Mouse (Mus musculus): ENCODE measurements around the gene Supt6. TPM values are rescaled to one million over a fixed set of nuclear protein-coding genes. Genes with fewer than 3 reads are reported as not detected.
A peak's percentile ranks its signal among the peaks of the same experiment; 100 is the strongest.
"Not testable (repeated sequence)": the region's sequence is repeated elsewhere in the genome, so short reads cannot be mapped to it uniquely, and the experiment has no call there.

Gene Supt6
- polyA plus RNA-seq, 1 experiment, result 17.4 TPM

DNA sequence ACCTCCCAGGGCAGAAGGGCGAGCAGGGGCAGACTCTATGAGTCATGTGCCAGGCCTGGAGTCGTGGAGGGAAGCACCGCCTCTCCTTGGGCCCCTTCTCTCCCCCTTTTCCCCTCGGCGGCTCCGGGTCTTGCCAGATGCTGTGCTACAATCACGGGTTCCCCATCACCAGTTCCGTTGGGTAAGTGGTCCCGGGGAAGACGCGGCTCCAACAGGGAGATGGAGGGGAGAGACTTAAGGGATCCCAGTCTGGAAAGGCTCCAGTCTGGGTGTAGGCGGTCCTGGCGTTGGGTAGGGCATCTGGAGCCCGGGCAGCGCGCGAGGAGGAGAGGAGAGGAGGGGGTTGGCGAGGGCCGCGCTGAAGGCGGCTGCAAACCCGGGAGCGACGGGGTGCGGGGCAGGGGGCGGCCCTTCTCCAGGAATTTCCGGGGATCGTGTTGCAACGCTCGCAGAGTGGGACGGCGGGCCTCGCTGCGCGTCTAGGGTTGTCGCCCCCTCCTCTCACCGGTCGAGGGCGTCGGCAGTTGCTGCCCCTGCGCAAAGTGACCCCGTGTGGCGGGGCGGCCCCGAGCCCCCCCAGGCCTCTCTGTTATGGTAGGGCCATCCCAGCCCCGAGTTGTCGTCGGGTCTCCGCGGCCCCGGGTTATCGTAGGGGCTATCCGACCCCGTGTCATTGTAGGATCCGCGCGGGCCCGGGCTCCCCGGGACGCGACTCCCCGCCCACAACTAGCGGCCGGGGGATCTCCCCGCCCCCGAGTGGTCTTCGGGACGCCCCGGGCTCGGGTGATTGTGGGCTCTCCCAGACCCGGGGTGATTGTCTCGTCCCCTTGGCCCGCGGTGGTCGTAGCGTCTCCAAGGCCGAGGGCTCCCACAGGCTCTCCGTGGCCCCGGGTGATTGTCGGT, 57.2 kb downstream of the Supt6 start, which contains the start of gene Rab34:
Gene Rab34 (plus strand): TSS at position 100 of the 903 bp plus-strand sequence.
- 3% methylated on average over 80 of the region's 80 CpGs for WGBS
- no peak for DNase-seq (ENCODE audit: low read depth, low spot score)

DNA sequence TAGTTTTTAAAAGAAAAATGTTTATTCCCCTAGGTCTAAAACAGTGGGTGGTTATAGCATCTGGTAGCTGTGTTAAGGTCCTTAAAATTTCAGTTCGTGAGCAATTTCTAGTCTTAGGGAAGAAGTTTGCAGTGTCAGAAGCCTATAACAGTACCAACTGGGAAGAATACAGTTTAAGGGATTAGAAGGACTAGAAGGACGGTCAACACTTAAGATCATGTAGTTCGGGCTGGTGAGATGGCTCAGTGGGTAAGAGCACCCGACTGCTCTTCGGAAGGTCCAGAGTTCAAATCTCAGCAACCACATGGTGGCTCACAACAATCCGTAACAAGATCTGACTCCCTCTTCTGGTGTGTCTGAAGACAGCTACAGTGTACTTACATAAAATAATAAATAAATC, 61.1 kb downstream of the Supt6 start:
- 91% methylated on average over 6 of the region's 6 CpGs for WGBS
- not testable (repeated sequence) for DNase-seq (ENCODE audit: low read depth, low spot score)

DNA sequence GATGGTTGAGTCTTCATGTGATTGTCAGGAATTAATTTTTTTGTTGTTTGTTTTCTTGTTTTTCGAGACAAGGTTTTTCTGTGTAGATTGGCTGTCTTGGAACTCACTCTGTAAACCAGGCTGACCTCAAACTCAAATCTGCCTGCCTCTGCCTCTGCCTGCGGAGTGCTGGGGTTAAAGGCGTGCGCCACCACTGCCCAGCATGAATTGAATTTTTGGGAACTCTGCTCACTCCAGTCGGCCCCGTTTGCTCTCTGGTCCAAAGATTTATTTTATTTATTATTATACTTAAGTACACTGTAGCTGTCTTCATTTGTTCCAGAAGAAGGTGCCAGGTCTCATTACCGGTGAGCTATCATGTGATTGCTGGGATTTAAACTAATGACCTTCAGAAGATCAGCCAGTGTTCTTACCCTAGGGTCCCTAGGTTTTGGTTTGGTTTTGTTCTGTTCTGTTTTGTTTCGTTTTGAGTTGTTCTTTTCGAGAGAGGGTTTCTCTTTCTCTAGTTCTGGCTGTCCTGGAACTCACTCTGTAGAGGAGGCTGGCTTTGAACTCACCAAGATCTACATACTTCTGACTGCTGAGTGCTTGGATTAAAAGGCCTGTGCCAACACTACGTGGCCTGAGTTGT, 61.8 kb downstream of the Supt6 start:
- DNase-seq (ENCODE audit: low read depth, low spot score), result no peak
- WGBS, result 47% methylated on average over 10 of the region's 10 CpGs

DNA sequence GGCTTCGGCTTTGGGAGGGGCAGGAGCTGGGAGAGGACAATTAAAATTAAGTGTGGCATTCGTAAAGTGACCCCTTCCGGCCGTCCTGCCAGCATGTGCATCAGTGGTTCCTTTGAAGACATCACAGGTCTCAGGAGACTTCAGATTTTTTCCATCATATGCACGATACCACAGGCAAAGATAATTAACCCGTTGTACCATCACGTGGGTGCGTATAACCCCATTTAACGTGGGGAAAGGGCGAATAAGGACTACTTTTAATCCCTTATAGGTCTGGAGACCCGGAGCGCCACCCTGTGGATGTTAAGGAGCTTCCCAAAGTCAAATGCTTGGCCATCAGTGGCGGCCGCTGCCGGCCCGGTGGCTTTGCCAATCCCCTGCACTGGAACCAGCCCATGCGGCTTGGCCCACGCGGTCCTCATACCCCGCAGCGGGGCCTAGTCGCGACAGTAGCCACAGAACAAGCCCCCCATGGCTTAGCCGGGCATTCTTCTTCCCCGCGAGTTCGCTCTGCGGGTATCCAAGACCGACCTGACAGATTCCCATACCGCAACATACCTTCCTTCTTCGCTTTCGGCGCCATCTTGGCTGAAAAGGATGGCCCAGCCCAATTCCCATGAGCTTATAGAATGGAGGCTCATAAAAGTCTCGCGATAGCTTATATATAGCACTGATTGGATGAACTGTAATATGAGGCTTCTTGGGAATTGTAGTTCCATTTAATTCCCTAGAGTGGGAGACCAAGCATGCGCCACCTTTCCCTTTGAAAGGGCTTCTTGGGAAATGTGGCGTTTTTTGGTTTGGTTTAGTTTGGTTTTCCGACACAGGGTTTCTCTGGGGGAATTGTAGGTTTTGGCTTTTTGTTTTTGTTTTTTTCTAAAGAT, 62.6 kb downstream of the Supt6 start, which contains the start of gene Rpl23a:
Gene Rpl23a (minus strand): TSS at position 624 of the 884 bp plus-strand sequence.
- under 1% methylated on average over 38 of the region's 38 CpGs for WGBS
- peak; percentile 82 for DNase-seq (ENCODE audit: low read depth, low spot score)

DNA sequence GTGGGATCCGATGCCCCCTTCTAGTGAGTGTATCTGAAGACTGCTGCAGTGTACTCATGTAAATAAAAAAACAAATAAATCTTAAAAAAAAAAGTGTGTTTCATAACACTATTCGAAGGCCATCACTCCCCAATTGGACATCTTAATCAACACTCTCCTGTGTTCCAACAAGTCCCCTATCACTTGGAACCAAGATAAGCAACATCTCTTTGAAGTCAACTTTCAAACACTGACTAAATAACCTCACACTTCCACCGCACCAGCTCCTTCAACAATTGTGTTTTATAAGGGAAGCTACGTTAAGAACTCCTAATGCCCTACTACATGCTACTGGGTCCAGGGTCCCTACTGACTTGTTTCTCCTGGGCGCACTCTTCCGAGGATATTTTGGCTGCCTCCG, 63.3 kb downstream of the Supt6 start:
- WGBS, result 4% methylated on average over 7 of the region's 7 CpGs
- no peak for DNase-seq (ENCODE audit: low read depth, low spot score)

DNA sequence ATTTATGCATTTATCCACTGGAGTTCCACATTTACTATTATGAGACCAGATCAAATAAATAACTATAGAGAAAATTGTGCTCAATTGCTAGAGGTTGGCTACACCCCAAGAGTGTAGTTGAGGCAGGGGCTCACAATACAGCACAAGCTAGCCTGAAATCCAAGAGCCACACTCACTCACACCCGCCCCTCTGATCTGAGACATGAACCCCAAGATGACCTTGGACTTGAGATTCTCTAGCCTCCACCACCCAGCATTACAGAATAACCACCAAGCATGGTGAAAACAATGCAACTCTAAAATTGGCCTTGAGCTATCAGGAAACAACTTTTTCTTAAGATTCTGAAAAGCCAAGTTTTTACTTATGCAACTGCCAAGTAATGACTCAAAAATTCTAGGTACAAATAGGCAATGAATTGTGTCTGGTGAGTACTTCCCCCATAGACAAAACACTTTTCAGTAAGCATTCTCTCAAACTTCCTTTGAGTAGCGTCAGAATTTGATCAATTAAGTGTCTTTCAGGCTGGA, 63.9 kb downstream of the Supt6 start:
- no peak for DNase-seq (ENCODE audit: low read depth, low spot score)
- 23% methylated on average over 2 of the region's 2 CpGs for WGBS

DNA sequence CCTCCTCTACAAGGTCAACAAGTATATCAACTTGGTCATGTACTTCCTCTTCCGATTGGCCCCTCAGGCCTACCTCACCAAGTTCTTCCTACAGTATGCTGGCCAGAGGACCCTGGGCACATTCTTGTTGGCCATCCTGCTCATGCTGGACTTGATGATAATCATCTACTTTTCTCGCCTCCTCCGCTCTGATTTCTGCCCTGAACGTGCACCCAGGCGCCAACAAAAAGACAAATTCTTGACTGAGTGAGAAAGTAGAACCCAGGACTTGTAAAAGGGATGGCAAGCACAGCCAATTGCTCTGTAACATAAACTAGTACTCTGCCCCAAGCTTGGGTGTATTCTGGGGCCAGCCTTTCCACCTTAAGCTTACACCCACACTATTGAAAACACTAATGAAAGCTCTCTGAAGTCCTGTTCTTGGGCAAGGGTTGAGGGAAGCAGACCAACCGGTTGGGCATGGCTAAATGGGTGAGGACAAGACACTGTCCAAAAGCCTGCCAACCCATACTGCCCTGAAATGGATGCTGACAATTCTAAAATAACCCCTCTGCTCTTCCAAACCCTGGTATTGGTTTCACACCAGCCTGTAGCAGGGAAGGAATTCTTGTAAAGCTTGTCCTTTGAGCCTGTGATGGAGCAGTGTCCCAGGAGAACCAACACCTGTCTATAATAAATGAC, 65.6 kb downstream of the Supt6 start:
- no peak for DNase-seq (ENCODE audit: low read depth, low spot score)
- 70% methylated on average over 6 of the region's 6 CpGs for WGBS

DNA sequence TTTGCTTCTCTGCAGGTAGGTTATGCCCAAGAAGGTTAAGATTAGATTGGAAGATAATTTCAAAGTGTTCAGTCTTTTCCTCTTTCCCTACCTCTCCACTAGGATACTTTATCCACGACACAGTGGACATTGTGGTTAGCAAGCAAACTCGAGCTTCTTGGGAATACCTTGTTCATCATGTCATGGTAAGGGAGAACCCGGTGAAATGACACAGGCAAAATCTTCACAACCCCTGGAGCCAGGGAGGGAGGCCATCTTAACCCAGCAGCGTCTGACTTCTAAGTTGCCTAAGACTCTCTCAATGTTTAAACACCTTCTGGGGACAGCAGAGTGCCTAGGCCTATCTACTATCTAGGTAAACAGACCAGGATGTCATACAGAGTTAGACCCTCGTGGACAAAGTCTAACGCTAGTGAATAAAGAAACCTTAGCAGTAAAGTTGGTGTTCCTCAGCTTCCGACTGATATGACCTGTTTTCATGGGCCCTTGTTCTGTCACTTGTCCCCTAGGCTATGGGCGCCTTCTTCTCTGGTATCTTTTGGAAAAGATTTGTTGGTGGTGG, 66.3 kb downstream of the Supt6 start:
- no peak for DNase-seq (ENCODE audit: low read depth, low spot score)
- 35% methylated on average over 8 of the region's 8 CpGs for WGBS

DNA sequence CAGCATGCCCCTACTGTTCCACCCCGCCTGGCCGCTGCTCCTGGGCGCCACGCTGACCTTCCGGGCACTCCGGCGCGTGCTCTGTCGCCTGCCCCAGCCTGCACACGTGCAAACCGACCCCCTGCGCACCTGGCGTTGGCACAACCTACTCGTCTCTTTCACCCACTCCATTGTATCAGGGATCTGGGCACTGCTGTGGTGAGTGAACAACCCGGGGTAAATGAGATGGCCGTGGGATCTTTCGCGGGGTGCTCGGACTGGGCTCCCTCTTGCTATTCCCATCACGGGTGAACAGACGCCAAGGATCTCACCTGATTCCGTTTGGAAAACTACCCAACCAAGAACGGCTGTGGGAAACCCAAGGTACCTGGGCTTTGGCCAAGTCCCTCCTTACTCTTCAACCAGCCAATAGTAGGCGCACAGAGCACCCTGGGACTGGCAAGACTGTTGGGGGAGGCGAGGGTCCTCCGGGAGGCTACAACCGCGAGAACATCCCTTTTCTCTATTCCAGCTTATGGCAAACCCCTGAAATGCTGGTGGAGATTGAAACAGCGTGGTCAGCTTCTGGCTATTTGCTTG, 66.8 kb downstream of the Supt6 start:
- 3% methylated on average over 29 of the region's 29 CpGs for WGBS
- no peak for DNase-seq (ENCODE audit: low read depth, low spot score)

DNA sequence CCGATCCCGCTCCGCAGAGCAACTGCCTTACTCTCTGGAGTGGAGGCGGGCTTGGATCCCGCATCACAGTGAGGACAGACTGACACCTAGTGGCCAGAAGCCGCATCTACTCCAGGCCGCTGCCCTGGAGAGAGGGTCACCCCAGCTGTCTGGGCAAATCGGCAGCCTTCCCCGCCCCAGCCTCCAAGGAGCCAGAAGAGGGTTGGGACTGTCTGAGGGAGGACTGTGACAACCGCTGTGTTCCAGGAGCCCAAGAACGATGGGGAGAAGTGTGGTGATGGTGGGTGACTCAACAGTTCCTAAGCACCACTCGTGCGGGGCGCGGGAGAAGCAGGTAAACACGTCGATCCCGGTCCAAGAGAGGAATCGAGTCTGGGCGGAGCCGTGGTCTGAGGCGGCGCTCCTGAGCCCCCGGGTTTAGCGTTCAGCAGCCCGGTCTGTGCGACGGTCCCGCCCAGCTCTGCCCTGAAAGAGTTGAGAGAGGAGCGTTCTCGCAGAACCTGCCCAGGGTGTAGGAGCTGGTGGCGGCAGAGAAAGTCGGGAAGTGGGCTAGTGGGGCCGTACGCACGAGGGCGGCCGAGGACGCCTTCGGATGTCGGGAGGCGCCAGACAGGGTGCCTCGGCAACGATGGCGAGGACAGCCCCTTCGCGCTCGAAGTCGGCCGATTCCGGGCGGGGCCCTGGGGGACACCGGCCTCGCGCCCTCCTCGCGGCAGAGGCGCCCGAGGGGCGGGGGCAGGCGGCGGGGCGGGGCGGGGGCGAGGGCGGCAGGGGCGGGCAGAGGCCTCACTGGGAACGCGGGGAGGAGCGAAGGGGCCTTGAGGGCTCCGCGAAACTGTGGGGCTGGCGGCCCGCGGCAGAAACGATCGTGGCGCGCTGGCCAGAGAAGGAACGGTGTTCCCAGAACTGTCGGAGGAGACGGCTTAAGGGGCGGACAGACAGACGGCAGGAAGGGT, 67.6 kb downstream of the Supt6 start:
- peak; percentile 78 for DNase-seq (ENCODE audit: low read depth, low spot score)
- WGBS, result under 1% methylated on average over 84 of the region's 84 CpGs

DNA sequence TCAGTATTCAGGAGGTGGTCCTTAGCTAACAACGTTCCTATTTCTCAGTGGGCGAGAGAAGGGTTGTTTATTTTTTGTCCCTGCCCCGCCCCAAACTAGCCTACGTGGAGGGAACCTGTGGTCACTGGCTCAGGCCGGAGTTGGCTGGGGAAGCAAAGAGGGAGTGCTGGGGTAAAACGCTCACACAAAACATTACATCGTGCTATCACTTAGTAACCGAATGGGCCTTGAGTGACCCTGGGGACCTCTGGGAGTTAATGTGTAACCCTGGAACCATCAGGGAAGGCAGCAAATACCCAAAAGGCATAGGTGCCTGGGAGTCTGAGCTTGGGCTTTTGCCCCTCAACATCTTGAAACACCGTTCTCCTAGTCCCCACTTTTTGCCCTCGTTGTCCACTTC, 68.3 kb downstream of the Supt6 start:
- WGBS, result 0% methylated on average over 10 of the region's 10 CpGs
- no peak for DNase-seq (ENCODE audit: low read depth, low spot score)

DNA sequence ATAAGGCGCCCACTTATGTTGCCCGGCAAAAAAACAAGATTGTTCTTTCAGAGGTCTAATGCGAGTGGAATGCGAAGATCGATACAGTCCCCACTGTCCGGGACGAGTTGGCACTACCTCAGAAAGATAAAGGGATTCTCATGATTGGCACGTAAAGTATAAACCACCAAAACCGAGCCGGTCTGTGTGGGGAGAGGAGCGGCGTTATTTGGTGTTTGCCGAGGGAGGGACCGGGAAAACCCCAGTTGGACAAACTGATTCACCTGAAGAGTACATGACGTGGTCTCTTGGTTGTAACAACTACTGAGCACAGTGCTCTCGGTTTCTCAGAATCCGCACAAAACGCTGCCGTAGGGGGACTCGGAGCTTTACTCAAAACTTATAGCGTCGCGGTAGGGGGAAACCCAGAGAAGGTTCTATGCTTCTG, 68.9 kb downstream of the Supt6 start:
- under 1% methylated on average over 23 of the region's 23 CpGs for WGBS

DNA sequence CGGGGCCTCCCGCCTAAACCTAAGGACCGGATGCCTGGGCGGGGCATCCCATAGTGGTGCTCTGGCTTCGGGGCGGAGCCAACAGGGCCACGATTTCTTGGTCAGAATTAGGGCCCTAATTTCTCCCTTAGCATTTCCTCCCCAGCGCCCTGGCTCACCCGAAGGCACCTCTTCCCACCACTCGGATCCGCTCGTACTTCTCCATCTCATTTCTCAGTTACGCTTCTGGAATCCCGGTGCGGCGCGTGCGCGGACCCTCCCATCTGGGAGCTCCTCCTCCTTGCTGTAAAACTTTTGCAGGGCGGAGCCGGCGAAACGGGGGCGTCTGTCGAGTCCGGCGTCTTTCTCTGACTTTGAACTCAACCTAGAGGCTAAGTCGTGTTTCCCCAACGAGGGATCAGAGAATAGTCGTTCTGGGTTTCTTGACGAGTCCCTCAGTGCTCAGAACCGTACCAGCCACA, 69.4 kb downstream of the Supt6 start, which contains the start of the genes Nek8 and Tlcd1:
Gene Nek8 (minus strand): TSS at position 274 of the 461 bp plus-strand sequence.
Gene Tlcd1 (plus strand): TSS at position 310 of the 461 bp plus-strand sequence.
- DNase-seq (ENCODE audit: low read depth, low spot score), result peak; percentile 85
- under 1% methylated on average over 32 of the region's 32 CpGs for WGBS

More for the DNA sequence above, 68.9 kb downstream of the Supt6 start:
- no peak for DNase-seq (ENCODE audit: low read depth, low spot score)

DNA sequence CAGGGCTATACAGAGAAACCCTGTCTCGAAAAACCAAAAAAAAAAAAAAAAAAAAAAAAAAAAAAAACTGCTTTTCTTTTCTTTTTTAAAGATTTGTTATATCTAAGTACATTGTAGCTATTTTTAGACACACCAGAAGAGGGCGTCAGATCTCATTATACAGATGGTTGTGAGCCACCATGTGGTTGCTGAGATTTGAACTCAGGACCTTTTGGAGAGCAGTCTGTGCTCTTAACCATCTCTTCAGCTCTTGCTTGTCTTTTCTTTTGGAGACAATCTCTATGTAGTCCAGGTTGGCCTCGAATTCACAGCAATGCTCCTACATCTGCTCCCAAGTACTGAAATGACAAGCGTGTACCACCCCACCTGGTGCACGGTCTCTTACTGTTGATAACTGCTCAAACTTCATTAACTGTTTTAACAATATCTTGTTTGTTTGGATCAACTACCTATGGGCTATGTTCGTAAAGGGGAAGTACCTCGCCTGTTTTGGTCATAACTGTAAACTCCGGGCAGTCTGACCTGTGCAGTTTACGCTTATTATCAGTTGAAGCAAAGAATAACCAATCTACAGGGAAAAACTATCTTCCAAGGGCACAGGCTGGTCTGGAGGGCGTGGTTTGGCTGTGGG, 69.9 kb downstream of the Supt6 start:
- no peak for DNase-seq (ENCODE audit: low read depth, low spot score)
- WGBS, result under 1% methylated on average over 9 of the region's 10 CpGs

DNA sequence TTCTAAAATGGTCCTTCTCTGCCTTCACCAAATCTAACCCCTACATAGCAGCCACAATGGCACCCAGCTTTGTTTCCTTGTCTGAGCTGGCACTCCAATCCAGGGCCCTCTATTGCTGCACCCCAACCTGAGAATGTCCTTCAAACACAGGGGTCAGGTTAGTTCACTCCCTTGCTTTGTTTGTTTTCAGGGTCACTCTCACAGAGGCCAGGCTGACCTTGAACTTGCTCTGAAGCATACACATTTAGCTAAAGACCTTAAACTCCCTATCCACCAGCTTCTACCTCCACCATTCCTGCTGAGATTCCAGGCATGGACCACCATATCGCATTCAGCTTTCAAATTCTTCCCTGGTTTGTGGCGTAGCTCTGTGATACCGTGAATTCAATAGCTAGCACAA, 71.3 kb downstream of the Supt6 start:
- DNase-seq (ENCODE audit: low read depth, low spot score), result no peak
- WGBS, result 73% methylated on average over 3 of the region's 3 CpGs

DNA sequence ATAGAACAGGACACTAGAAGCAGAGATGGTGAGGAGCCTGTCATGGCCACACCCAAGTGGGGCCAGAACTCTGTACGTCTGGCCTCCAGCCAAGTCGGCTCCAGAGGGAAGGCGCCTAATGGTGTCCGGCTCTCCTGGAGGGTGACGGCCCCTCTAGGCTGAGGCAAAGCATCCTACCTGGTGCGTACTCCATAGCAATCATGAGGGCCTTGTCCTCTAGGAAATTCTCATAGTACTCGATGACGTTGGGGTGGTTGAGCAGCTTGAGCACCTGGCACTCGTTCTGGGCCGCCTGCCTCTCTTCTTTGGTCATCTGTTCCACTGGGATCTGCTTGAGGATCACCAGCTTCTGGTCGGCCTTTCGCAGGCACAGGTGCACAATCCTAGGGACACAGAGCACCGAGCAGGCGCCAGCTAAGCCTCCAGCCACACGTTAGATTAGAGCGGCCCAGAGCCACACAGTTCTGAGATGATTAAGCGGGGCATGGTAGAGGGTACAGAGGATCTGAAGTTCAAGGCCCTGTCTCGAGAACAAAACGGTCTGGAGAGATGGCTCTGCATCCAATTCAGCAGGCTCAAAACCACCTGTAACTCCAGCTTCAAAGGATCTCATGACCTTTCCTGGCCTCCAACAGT, 72.9 kb downstream of the Supt6 start:
- no peak for DNase-seq (ENCODE audit: low read depth, low spot score)
- WGBS, result 73% methylated on average over 19 of the region's 19 CpGs
